Mouse (Mus musculus) heart, postnatal 25 days (tissue): Measurements from ENCODE around the gene St7l. TPM values are rescaled to one million over a fixed set of nuclear protein-coding genes. Genes with fewer than 3 reads are reported as not detected.

Source experiments
- DNase-seq: peaks from one replicate; pipeline ENCODE4 v3.0.0; 2022; ENCODE audit warnings: low spot score
- intact Hi-C: fragments of 180-260 bp; cut with DNase I; formaldehyde crosslinking; loops from one replicate; pipeline ENCODE4 v1.15.1; 2025
- total RNA-seq, 2 experiments: library from RNA; stranded (reverse); gene quantifications; 2 replicates each; pipeline ENCODE4 v1.2.3; 2021

St7l gene
- total RNA-seq, 2 experiments from 2014 or later = 19.8 to 22.6 TPM

- intact Hi-C loops = no loop called here
- no peak for DNase-seq
These were observed 97.6 kb downstream of the St7l start, which contains the start of gene Wnt2b for GRCm38 (mm10) chr3:104961066-104962059. TSS of gene Wnt2b (minus strand) at chr3:104961921.

GRCm38 (mm10) chr3:104962141-104962611 is 98.4 kb downstream of the St7l start:
- intact Hi-C loops = no loop called here
- no peak for DNase-seq

- DNase-seq = no peak
- intact Hi-C loops = no loop called here
These were observed 99.1 kb downstream of the St7l start for GRCm38 (mm10) chr3:104962866-104963265.

GRCm38 (mm10) chr3:104963331-104964276 is 99.8 kb downstream of the St7l start:
- intact Hi-C loops = no loop called here

GRCm38 (mm10) chr3:104965070-104965855 is 101.5 kb downstream of the St7l start:
- no peak for DNase-seq
- intact Hi-C loops = loop anchor here (5.0 kb wide), 2 partner anchors 68 to 193 kb away; no protein-coding TSS in a partner anchor

More at GRCm38 (mm10) chr3:104963331-104964276, 99.8 kb downstream of the St7l start:
- DNase-seq = no peak

GRCm38 (mm10) chr3:104965991-104966554 is 102.3 kb downstream of the St7l start:
- DNase-seq = no peak
- intact Hi-C loops = loop anchor here (2.0 to 5.0 kb wide), 3 partner anchors 69 to 251 kb away; no protein-coding TSS in a partner anchor

- intact Hi-C loops = loop anchor here (2.0 to 5.0 kb wide), 3 partner anchors 70 to 253 kb away; no protein-coding TSS in a partner anchor
- peak; percentile 84 for DNase-seq
These were observed 103.9 kb downstream of the St7l start for GRCm38 (mm10) chr3:104967548-104968300.

Other genes with a start within 250 kb of the St7l start
- 100 to 1,000 TPM; 166 to 175 TPM for gene Slc16a1, start 225.3 kb upstream of the St7l start, total RNA-seq
- 10 to 100 TPM; 22.4 to 26.6 TPM for gene Ppm1j, start 82.9 kb upstream of the St7l start, total RNA-seq
- 1 to 10 TPM; 2.5 to 3.0 TPM for gene Fam19a3, start 82.2 kb upstream of the St7l start, total RNA-seq
- gene Rhoc, start 75.6 kb upstream of the St7l start, total RNA-seq = 100 to 1,000 TPM in 1 of 2 experiments, 10 to 100 TPM in 1; 96.9 to 108 TPM
- gene Mov10, start 45.4 kb upstream of the St7l start, total RNA-seq = 1 to 10 TPM; 6.2 to 6.3 TPM
- gene Capza1, start 500 bp downstream of the St7l start, total RNA-seq = 10 to 100 TPM; 35.4 to 47.2 TPM
- gene Wnt2b, start 97.9 kb downstream of the St7l start, total RNA-seq = 1 to 10 TPM; 1.0 to 1.9 TPM
- 10 to 100 TPM; 18.9 to 20.1 TPM for gene Cttnbp2nl, start 189.1 kb downstream of the St7l start, total RNA-seq
- gene 4930564D02Rik, start 202.8 kb downstream of the St7l start, total RNA-seq = not detected